Mouse (Mus musculus): ENCODE measurements at regions not wholly inside any gene's neighbourhood (a gene's known extent, or its start where the extent isn't known, plus 50 kb on each side); places are given as distances from the start of the nearest gene placed in this dataset.

DNA sequence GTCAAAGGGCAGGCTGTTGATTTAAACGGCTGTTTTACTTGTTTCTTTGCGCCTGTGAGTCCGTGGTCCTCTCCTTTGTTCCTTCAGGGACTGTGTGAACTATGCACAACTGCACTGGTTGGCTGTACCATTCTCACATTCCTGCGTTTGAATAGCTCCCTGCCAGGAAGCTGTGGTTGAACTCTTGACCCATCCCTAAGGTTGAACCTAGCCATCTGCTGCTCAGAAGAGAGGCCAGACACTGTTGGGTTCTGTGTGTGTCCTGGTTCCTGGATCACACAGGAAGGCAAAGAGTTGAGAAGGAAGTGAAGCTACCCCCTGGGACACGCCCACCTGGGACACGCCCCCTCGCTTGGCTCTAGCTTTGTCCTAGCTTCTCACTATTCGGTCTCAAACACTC is 149.3 kb upstream of the Ubl3 start:
- TF ChIP-seq CTCF (conservative IDR thresholded peaks at IDR 0.05; ENCODE audit: low read length) (no peak), POU5F1 (IDR thresholded peaks at IDR 0.05; ENCODE audit: borderline replicate concordance, low read length) (no peak), NANOG (IDR thresholded peaks at IDR 0.05; ENCODE audit: borderline replicate concordance, low read length) (no peak; the same call in 1 of the 2 replicates)

Measured in E14TG2a.4 (cell line).